Mouse (Mus musculus) embryonic facial prominence, embryonic 10.5 days (tissue): Measurements from ENCODE around the gene Ccdc103. TPM values are rescaled to one million over a fixed set of nuclear protein-coding genes. Genes with fewer than 3 reads are reported as not detected.

Experiments
- DNase-seq: peaks from one replicate; pipeline ENCODE4 v3.0.0-alpha.2; 2017; ENCODE audit warnings: low spot score
- H3K27ac ChIP-seq: fragments of 300-500 bp; sonication (generic); replicated peaks from 2 replicates; pipeline ENCODE4 v1.5.1; 2016; ENCODE audit warnings: mild to moderate bottlenecking
- H3K27me3 ChIP-seq: fragments of 300-500 bp; sonication (generic); replicated peaks from 2 replicates; pipeline ENCODE4 v1.6.1; 2016; ENCODE audit warnings: low read depth, mild to moderate bottlenecking; ENCODE audit not compliant: poor library complexity, severe bottlenecking
- H3K36me3 ChIP-seq: fragments of 300-500 bp; sonication (generic); replicated peaks from 2 replicates; pipeline ENCODE4 v1.6.1; 2016; ENCODE audit warnings: mild to moderate bottlenecking, moderate library complexity
- H3K4me1 ChIP-seq: fragments of 300-500 bp; sonication (generic); 2 replicates; pipeline ENCODE4 v1.6.1; 2016
- H3K4me3 ChIP-seq: fragments of 300-500 bp; sonication (generic); 2 replicates; pipeline ENCODE4 v1.5.1; 2016; ENCODE audit warnings: mild to moderate bottlenecking, moderate library complexity
- H3K9me3 ChIP-seq: fragments of 300-500 bp; sonication (generic); 2 replicates; pipeline ENCODE4 v1.6.1; 2016; ENCODE audit warnings: mild to moderate bottlenecking
- WGBS: fragments of 180-500 bp; shearing (Covaris S2); methylation state at CpG from one replicate; pipeline ENCODE4 v1.1.7; 2016; 5-methylcytosine and 5-hydroxymethylcytosine counted together
- polyA plus RNA-seq: library from polyadenylated mRNA; unstranded; fragments of >200 nt; fragmentation: Nextera tagmentation; extraction: Ambion mirVana; gene quantifications from 2 replicates; pipeline ENCODE4 v1.2.1, GENCODE M21; 2016

Ccdc103 gene
- polyA plus RNA-seq, 1 experiment from 2014 or later: 1.8 TPM

GRCm38 (mm10) chr11:102895779-102896178, 14.8 kb downstream of the Ccdc103 start:
- Histone ChIP-seq H3K4me3 (no peak overlapping the region), H3K36me3 (no peaks in the 10 kb centered on the region), H3K27me3 (peaks cover 80% of the 10 kb centered on the region), H3K9me3 (no peaks in the 10 kb centered on the region), H3K27ac (no peak overlapping the region), H3K4me1 (peaks cover 40% of the 10 kb centered on the region)
- WGBS: 80% methylated on average over 9 of the region's 9 CpGs
- no peak for DNase-seq

GRCm38 (mm10) chr11:102896641-102897040, 15.6 kb downstream of the Ccdc103 start:
- no peaks in the 10 kb centered on the region for H3K36me3 ChIP-seq
- H3K4me3 ChIP-seq: no peak overlapping the region
- peaks cover 71% of the 10 kb centered on the region for H3K27me3 ChIP-seq
- 0 out of 2 replicates have a peak overlapping the region, but pooled peaks have one; percentile 10 for H3K27ac ChIP-seq
- DNase-seq: no peak
- H3K9me3 ChIP-seq: no peaks in the 10 kb centered on the region
- WGBS: 77% methylated on average over 20 of the region's 20 CpGs
- peaks cover 45% of the 10 kb centered on the region for H3K4me1 ChIP-seq

- H3K27ac ChIP-seq: peak overlapping the region; percentile 54; the same call in 1 of the 2 replicates
- 73% methylated on average over 9 of the region's 9 CpGs for WGBS
- no peak for DNase-seq
- H3K4me1 ChIP-seq: peaks cover 39% of the 10 kb centered on the region
- H3K4me3 ChIP-seq: 0 out of 2 replicates have a peak overlapping the region, but pooled peaks have one; percentile 5
- no peaks in the 10 kb centered on the region for H3K9me3 ChIP-seq
- H3K36me3 ChIP-seq: no peaks in the 10 kb centered on the region
- peaks cover 53% of the 10 kb centered on the region for H3K27me3 ChIP-seq
These were observed 17.4 kb downstream of the Ccdc103 start for GRCm38 (mm10) chr11:102898408-102898807.

- Histone ChIP-seq H3K27ac (no peak within 1 kb of the TSS), H3K4me1 (peaks cover 42% of the 10 kb centered on the region), H3K36me3 (peaks cover 18% of the 10 kb centered on the region), H3K4me3 (no peak within 1 kb of the TSS), H3K27me3 (peaks cover 30% of the 10 kb centered on the region), H3K9me3 (no peaks in the 10 kb centered on the region)
- WGBS: 17% methylated on average over 7 of the region's 7 CpGs
- peak; percentile 85 for DNase-seq
These were observed 19.8 kb downstream of the Ccdc103 start, which contains the start of gene Gfap for GRCm38 (mm10) chr11:102900763-102901162. Gfap (minus strand) TSS chr11:102900912.

- no peaks in the 10 kb centered on the region for H3K9me3 ChIP-seq
- H3K4me1 ChIP-seq: peaks cover 41% of the 10 kb centered on the region
- H3K36me3 ChIP-seq: peaks cover 22% of the 10 kb centered on the region
- no peak for DNase-seq
- H3K27ac ChIP-seq: no peak overlapping the region
- peaks cover 25% of the 10 kb centered on the region for H3K27me3 ChIP-seq
- H3K4me3 ChIP-seq: no peak overlapping the region
- 71% methylated on average over 4 of the region's 4 CpGs for WGBS
These were observed 20.2 kb downstream of the Ccdc103 start for GRCm38 (mm10) chr11:102901199-102901598.

GRCm38 (mm10) chr11:102902107-102902506, 21.1 kb downstream of the Ccdc103 start:
- no peak for DNase-seq
- H3K9me3 ChIP-seq: no peaks in the 10 kb centered on the region
- no peak overlapping the region for H3K4me3 ChIP-seq
- no peak overlapping the region for H3K27ac ChIP-seq
- H3K27me3 ChIP-seq: peaks cover 16% of the 10 kb centered on the region
- 84% methylated on average over 5 of the region's 5 CpGs for WGBS
- H3K36me3 ChIP-seq: peaks cover 31% of the 10 kb centered on the region
- H3K4me1 ChIP-seq: peaks cover 32% of the 10 kb centered on the region

- Histone ChIP-seq H3K27me3 (peaks cover 9% of the 10 kb centered on the region; the same call in 1 of the 2 replicates), H3K27ac (no peak overlapping the region), H3K9me3 (no peaks in the 10 kb centered on the region), H3K4me1 (peaks cover 16% of the 10 kb centered on the region), H3K36me3 (peaks cover 46% of the 10 kb centered on the region), H3K4me3 (no peak overlapping the region)
- DNase-seq: no peak
- WGBS: 82% methylated on average over 7 of the region's 7 CpGs
These were observed 22.6 kb downstream of the Ccdc103 start for GRCm38 (mm10) chr11:102903654-102904053.

- WGBS: 86% methylated on average over 7 of the region's 7 CpGs
- H3K4me3 ChIP-seq: no peak overlapping the region
- no peak overlapping the region for H3K27ac ChIP-seq
- no peaks in the 10 kb centered on the region for H3K27me3 ChIP-seq
- H3K36me3 ChIP-seq: peaks cover 99% of the 10 kb centered on the region
- no peaks in the 10 kb centered on the region for H3K4me1 ChIP-seq
- no peak for DNase-seq
- H3K9me3 ChIP-seq: no peaks in the 10 kb centered on the region
These were observed 30.4 kb downstream of the Ccdc103 start for GRCm38 (mm10) chr11:102911376-102911775.

GRCm38 (mm10) chr11:102915380-102915779, 34.4 kb downstream of the Ccdc103 start:
- Histone ChIP-seq H3K9me3 (no peaks in the 10 kb centered on the region), H3K4me3 (no peak overlapping the region), H3K4me1 (peaks cover 4% of the 10 kb centered on the region; the same call in 1 of the 2 replicates), H3K27ac (no peak overlapping the region), H3K27me3 (no peaks in the 10 kb centered on the region), H3K36me3 (peaks cover 83% of the 10 kb centered on the region)
- no peak for DNase-seq
- 92% methylated on average over 9 of the region's 9 CpGs for WGBS

GRCm38 (mm10) chr11:102918077-102918476, 37.1 kb downstream of the Ccdc103 start:
- no peak overlapping the region for H3K4me3 ChIP-seq
- H3K4me1 ChIP-seq: peaks cover 21% of the 10 kb centered on the region
- H3K27ac ChIP-seq: no peak overlapping the region
- no peak for DNase-seq
- H3K27me3 ChIP-seq: no peaks in the 10 kb centered on the region
- H3K9me3 ChIP-seq: no peaks in the 10 kb centered on the region
- peaks cover 84% of the 10 kb centered on the region for H3K36me3 ChIP-seq
- WGBS: 76% methylated on average over 4 of the region's 4 CpGs

- no peak for DNase-seq
- peaks cover 50% of the 10 kb centered on the region for H3K36me3 ChIP-seq
- no peaks in the 10 kb centered on the region for H3K9me3 ChIP-seq
- WGBS: 86% methylated on average over 6 of the region's 6 CpGs
- H3K4me3 ChIP-seq: peak overlapping the region; percentile 25; the same call in 1 of the 2 replicates
- no peaks in the 10 kb centered on the region for H3K27me3 ChIP-seq
- H3K4me1 ChIP-seq: peaks cover 38% of the 10 kb centered on the region
- H3K27ac ChIP-seq: peak overlapping the region; percentile 30; the same call in 1 of the 2 replicates
These were observed 40.5 kb downstream of the Ccdc103 start for GRCm38 (mm10) chr11:102921491-102921890.

- H3K4me3 ChIP-seq: peak within 1 kb of the TSS; percentile 92
- DNase-seq: peak; percentile 98
- peaks cover 34% of the 10 kb centered on the region for H3K4me1 ChIP-seq
- H3K9me3 ChIP-seq: no peaks in the 10 kb centered on the region
- H3K27me3 ChIP-seq: no peaks in the 10 kb centered on the region; the same call in 1 of the 2 replicates
- peak within 1 kb of the TSS; percentile 96 for H3K27ac ChIP-seq
- H3K36me3 ChIP-seq: peaks cover 34% of the 10 kb centered on the region
- WGBS: under 1% methylated on average over 62 of the region's 62 CpGs
These were observed 43.8 kb downstream of the Ccdc103 start, which contains the start of gene Kif18b for GRCm38 (mm10) chr11:102924557-102925350. Kif18b (minus strand) TSS chr11:102925124.

GRCm38 (mm10) chr11:102925351-102925717, 44.3 kb downstream of the Ccdc103 start:
- 2% methylated on average over 10 of the region's 10 CpGs for WGBS
- no peaks in the 10 kb centered on the region; the same call in 1 of the 2 replicates for H3K27me3 ChIP-seq
- H3K27ac ChIP-seq: peak overlapping the region; percentile 96
- peaks cover 34% of the 10 kb centered on the region for H3K4me1 ChIP-seq
- H3K36me3 ChIP-seq: peaks cover 28% of the 10 kb centered on the region
- DNase-seq: no peak
- H3K4me3 ChIP-seq: peak overlapping the region; percentile 92
- no peaks in the 10 kb centered on the region for H3K9me3 ChIP-seq
